Mouse (Mus musculus): ENCODE measurements around the gene Cfap298. TPM values are rescaled to one million over a fixed set of nuclear protein-coding genes. Genes with fewer than 3 reads are reported as not detected.

Cfap298 gene
- total RNA-seq, 2 experiments from 2014 or later = 1.2 to 20.1 TPM

DNA sequence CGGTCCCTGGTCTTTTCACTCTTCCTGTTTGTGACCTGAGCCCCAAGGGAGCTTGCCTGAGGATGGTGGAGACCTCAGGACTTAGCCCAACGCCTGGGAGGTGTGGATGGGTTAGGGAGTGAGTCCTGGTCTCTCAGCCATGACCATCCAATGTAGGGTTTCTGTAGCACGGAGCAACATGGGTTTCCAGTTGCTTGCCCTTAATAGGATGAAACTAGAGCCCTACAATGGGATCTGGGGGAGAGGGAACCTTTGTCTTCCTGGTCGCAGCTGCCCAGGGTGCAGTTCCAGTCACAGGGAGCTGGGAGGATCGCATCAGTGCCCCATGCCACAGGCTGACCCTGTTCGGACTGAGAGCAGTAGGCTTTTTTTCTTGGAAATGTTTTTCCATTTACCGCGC lies 17.8 kb downstream of the Cfap298 start:
- no peak for ATAC-seq (replicated peaks; ENCODE audit: low FRiP score, poor library complexity, severe bottlenecking)

DNA sequence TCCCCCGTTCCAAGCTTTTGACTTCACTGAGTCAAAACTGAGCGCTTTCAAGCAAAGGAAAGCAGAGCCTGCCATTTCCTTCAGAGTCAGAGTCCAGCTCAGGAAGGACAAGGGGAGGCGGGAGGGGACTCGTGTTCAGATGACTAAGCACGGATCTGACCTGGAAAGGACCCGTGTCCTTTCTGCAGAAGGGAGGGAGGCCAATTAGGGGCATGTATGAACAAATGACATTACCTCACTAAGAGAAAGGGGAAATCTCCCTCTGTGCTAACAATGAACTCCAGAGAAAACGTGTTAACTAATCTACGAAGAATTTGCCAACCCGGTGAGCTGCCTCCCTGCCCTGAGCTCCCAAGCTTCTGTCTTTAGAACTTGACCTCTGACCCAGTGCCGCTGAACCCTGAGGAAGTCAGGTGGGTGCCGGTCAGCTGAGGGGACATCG lies 18.9 kb downstream of the Cfap298 start:
- no peak for ATAC-seq (replicated peaks; ENCODE audit: low FRiP score, poor library complexity, severe bottlenecking)

DNA sequence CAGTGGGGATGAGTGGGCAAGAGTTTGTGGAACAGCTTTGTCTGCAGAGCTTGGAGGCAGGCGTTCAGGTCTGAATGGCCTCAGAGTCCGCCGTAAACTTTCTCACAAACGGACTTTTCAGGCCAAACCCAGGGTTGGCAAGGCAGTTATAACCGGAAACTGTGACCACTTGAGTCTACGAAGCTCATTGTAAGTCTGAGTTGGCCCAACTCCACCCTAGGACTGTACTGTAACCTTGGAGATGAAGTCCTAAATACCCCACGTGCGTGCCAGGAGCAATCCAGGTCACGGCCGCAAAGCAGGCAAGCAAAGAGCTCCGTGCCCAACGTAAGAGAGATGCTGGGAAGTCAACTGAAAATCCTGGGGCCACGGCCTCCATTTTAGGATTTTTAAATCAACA lies 23.1 kb downstream of the Cfap298 start:
- ATAC-seq (replicated peaks; ENCODE audit: low FRiP score, poor library complexity, severe bottlenecking) = no peak

DNA sequence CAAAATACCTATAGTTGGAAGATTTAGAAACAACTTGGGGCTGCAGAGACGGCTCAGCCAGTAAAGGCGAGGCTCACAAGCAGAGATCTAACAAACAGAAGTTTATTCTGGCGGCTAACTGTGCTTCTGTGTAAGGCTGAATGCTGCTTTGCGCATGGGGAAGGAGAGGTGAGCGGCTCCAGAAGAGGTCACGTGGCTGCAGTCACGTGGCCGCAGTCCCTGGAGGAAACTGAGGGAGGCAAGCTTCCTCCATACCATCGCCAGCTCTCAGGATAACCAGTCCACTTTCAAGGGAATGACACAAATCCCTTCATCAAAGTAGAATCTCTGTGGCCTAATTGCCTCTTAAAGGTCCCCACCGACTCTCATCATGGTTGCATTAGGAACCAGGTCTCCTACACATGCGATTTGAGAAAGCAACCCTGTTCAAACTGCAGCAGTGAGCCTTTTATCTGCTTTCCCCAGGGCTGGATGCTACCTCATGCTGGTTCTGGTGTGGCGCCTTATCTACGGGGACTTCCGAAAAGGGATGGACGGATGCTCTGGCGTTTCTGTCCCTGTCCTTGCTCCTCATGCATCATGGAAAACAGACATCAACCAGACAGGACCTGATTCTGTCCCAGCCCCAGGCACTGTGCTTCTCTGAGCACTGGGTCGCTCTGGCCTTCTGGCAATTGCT lies 23.9 kb downstream of the Cfap298 start:
- no peak for ATAC-seq (replicated peaks; ENCODE audit: low FRiP score, poor library complexity, severe bottlenecking)

DNA sequence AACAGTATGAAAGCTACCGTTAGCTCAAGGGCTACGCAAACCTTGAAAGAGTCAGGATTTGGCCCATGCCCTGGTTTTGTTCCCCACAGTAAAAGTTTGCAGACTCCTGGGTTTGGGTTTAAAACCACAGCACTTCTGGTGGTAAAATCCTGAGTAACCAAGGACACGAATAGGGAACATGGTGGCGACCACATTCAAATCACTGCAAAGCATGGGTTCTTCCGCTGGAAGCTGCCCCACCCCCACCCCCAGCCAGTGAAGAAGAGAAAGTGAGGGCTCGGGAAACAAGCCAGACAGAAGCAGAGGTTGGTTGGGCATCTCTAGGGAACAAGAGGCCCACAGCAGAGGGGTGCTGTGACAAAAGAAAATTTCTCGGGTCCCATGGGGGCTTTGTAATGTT lies 27.7 kb downstream of the Cfap298 start:
- no peak for ATAC-seq (replicated peaks; ENCODE audit: low FRiP score, poor library complexity, severe bottlenecking)

DNA sequence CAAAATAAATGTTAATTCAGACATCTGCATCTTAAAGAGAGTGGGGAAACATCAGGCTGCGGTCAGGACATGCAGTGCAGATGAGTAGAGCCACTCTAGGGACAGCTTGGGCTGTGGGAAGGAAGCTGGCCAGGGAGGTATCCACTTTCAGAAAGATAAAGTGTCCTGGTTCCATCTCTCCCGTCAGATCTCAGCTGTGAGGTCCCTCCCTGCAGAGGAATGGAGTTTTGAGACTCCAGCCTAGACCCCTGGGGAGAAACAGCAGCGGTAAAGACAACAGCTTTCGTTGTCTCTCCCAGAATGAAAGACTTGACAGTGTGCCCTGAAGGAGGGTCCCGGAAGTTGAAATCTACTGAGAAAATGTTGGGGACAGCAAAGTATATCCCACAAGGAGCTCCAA lies 31.6 kb downstream of the Cfap298 start:
- no peak for ATAC-seq (replicated peaks; ENCODE audit: low FRiP score, poor library complexity, severe bottlenecking)

DNA sequence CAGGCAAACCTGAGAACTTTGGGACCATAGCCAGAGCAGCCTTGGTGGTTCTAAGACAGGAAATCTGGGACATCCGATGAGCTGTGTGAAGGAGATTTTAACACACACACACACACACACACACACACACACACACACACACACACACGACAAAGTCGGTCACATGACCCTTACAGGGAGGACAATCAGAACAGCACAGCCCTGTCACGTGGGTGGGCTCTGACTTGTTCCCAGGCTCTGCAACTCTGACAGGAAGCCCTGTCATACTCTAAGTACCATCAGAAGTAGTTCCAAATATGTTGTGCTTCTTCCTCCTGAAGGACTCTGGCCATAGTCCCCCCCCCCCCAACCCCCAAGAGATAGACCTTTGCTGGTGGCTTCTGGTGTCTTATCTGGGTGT lies 33.5 kb downstream of the Cfap298 start:
- no peak for ATAC-seq (replicated peaks; ENCODE audit: low FRiP score, poor library complexity, severe bottlenecking)

DNA sequence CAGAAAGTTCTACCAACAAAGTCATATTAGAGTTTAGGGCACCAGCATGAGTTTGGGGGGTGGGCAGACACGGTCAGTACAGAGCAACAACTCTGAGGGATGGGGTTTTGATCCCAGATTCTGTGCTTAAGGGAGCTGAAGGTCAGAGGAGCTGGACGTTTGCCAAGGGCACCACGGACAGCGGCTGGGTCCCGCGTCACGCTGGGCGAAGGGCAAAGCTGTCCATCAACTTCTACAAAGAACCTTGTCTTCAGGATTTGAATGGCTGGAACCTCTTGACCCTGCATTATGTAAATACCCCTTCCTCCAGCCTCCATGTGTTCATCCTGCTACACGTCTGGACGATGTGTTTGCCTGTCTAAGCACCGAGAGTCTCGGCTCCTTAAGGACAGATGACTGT lies 35.4 kb downstream of the Cfap298 start:
- no peak for ATAC-seq (replicated peaks; ENCODE audit: low FRiP score, poor library complexity, severe bottlenecking)

DNA sequence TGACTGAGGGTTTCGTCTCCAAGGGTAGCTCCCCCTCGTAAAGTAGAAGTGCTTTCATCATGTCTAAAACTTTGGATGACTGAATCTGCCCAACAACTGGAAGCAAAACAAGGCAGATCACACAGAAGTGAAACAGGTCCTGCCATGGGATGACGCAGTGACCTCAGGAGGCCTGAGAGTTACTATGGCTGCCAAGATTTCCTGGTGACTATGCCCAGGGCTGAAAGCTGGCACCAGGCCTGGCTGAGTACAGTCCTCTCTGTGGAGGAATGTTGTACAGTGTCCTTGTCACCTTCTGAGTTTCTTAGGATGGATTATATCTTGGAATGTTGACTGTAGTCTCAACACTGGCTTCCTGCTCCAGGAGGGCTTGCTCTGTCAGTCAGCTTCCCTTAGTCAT lies 37.3 kb downstream of the Cfap298 start:
- ATAC-seq (replicated peaks; ENCODE audit: low FRiP score, poor library complexity, severe bottlenecking) = no peak

DNA sequence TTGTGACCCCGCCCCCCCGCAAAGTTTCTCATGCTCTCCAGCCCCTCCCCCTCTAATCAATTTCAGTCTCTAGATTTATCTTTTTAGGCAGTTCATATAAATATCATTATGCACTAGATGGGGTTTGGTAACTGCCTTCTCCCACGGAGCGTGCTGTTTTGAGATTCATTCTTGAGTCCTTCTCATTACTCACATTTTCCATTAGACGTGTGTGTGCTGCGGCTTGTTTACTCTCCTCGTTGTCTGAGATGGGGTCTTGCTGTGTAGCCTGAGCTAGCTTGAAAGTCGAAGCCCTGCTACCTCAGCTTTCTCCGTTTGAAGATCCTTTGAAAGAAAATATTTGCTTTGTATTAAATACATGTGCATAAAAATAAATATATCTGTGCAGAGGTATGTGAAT lies 41.1 kb downstream of the Cfap298 start:
- no peak for ATAC-seq (replicated peaks; ENCODE audit: low FRiP score, poor library complexity, severe bottlenecking)

DNA sequence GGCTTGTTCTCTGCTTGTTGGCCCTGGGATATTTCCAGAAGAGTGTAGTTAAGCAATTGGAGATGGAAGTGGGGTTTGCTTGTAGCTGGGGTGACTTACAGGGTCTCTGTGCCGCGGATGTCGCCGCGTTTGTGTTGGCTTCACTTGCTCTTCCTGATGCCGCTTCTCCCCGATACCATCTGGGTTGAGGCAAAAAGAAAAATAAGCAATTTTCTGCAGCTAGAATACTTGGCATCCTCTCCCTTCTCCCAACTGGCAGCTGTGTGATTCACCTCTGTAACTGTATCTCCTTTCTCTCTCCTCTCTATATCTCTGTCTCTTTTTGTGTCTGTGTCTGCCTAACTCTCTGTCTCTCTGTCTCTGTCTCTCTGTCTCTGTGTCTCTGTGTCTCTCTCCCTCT lies 41.9 kb downstream of the Cfap298 start:
- no peak for ATAC-seq (replicated peaks; ENCODE audit: low FRiP score, poor library complexity, severe bottlenecking)

DNA sequence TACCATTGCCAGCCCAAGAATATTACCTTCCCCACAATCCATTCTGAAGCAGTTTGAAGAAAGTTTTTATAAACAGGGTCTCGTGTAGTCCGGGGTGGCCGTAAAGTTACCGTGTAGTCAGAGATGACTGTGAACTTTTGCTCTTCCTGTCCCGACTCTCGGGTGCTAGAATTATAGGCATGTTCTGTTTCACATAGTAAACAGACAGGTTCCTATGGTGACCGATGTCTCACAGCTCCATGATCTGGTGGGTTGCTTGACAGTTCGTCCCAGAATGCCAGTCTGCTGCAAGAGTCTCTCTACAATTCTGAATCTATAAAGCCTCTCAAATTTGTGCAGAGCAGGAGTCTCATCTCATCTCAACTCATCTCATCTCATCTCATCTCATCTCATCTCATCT lies 42.8 kb downstream of the Cfap298 start:
- no peak for ATAC-seq (replicated peaks; ENCODE audit: low FRiP score, poor library complexity, severe bottlenecking)

DNA sequence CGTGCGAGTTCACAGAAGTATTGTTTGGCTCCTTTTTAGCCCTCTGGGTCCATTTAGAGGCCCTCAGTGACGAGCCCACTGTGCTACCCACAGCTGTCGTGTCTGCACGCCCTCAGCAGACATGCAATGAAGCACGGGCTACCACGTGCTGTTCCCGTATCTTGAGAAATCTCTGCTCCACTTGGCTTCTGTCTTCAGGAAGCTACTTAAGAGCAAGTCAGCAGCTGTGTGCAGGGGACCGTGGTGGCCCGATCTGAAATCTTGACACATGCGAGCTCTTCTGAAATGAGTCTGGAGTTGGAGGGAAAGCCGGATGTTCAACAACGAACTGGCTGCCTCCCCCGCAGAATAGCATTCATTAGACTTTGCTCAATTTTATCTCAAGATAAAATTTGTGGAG lies 43.3 kb downstream of the Cfap298 start:
- ATAC-seq (replicated peaks; ENCODE audit: low FRiP score, poor library complexity, severe bottlenecking) = no peak

DNA sequence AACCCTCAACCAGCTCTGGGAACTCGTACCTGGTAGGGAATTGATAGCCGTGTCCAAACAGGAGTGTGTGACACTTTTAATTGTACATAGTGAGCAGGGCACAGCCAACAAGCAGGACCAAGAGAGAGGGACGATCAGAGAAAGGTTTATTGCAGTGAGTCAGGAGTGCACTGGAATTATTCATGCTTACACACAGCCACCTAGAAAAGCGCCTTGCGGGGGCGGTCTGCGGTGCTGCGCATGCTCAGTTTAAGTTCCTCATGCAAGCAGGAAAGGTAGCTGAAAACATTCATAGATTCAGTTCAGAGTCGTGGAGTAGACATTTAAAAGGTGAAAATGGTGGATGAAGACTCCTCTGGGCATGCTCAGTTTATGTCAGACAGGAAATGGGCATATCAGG lies 44.2 kb downstream of the Cfap298 start:
- no peak for ATAC-seq (replicated peaks; ENCODE audit: low FRiP score, poor library complexity, severe bottlenecking)

DNA sequence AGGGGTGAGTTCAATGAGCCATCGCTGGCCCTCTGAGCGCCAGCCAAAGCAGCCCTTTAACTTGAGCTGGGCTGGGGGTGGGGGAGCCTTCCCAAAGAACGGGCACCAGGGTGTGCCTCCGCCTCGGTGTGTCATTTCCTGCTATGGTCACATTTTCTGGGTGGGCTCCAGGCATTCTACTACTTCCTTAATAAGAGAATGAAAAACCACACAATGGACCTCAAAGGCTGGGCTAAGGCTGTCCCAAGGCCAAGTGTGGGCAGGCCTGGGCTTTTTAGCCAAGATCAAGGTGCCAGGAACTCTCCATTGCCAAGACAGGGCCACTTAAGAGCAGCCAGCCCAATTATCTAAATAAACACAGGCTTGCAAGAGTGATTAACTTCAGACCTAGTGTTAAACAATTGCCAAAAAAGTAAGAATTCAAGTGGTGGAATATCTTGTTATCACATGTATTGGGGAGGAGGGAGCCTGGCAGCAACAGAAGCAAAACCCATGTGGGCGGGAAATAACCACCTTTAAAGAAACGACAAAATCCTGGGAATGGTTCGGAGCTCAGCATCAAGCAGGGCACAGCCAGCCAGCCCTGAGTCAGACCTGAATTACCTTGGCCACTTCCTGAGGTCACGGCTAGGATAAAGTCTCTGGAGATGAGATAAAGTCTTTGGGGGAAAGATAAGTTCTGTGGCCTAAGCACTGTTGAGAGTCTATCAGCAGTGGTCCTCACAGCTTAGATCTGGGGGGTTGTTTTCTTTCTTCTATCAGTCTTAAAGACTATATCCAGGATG lies 48.9 kb downstream of the Cfap298 start:
- no peak for ATAC-seq (replicated peaks; ENCODE audit: low FRiP score, poor library complexity, severe bottlenecking)

DNA sequence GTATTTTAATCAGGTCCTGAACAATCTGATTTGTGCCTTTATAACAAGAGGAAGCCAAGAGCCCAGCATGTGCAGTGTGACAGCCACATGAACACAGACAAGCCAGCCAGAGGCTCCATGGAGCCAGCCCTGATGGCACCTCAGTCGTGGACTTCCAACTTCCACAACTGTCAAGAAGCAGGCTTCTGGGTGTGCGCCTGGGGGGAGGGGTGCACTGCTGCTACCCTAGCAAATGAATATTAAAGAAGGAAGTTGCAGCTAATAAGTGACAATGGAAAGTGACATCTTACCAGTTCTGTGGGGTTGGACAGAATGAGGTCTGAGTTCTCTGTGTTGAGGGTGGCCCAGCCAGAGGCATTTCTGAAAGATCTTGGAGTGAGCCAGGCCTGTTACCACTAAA lies 49.6 kb downstream of the Cfap298 start:
- ATAC-seq (replicated peaks; ENCODE audit: low FRiP score, poor library complexity, severe bottlenecking) = no peak

DNA sequence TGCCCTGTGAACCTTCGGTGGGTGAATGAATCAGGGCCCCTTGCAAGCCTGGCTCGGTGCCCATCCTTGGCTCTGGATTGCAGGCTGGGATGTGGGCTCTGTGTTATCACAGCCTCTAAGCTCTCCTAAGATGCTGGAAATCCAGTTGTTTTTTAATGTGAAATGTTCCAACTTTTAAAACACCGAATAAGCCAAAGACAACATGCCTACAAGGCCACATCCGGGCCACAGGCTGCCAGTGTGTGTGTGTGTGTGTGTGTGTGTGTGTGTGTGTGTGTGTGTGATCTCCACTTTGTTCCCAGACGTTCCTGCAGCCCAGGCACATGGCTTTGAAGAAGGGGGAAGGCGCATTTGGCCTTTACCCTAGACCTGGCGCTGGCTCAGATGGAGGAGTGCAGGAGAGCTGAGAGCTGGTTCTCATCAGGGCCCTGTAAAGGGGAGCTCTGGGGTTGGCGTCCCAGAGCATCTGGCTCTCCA lies 52.4 kb downstream of the Cfap298 start:
- no peak for ATAC-seq (replicated peaks; ENCODE audit: low FRiP score, poor library complexity, severe bottlenecking)

DNA sequence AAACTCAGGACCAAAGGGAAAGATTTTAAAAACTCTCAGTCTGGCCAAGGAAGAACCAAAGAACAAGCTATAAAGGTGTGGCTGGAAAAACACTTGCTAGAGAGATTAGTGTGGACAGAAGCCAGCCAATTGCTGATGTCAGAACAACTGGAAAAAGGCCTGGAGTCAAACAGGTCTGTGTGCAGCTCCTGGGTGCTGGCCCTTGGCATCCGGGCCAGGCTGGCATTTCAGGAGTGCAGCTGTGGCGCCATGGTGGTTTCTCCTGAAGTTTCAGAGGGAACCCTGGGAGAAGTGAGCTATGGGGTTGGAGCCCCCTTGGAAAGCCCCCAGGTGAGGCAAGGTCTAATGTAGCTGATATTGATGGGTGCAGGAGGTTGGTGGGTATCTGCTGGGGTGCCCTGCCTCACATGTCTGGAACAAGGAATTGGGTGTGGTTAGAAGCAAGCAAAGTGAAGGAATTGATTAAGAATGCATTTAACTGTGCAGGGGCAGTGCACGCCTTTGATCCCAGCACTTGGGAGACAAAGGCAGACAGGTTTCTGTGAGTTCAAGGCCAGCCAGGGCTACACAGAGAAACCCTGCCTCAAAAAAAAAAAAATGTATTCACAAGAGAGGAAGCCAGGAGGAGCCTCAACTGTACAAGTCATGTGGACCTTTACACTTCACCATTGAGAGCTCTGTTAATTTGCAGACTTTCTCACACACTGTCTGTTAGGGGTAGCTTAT lies 56.6 kb downstream of the Cfap298 start:
- ATAC-seq (replicated peaks; ENCODE audit: low FRiP score, poor library complexity, severe bottlenecking) = no peak

Data from erythroblast, adult 5-6 weeks (primary cell).